ENCODE assay signal across 28 mouse cellular contexts in genomic region chr13:52600015-52600643, GRCm38 (mm10). TPM values are rescaled to one million over a fixed set of nuclear protein-coding genes. Genes with fewer than 3 reads are reported as not detected.
DNase-seq lines count a peak whose midpoint lies in the region; ATAC-seq and TF ChIP-seq lines count a peak whose summit lies in the region.
"Had no signal": no experiment of that assay in that cellular context is flagged by ENCODE, and none has a peak within 500 bp of the region (broad histone marks: within the 10 kb centered on the region; RNA-seq: fewer than 3 reads in every experiment).

No protein-coding gene starts in this region.

- H3K27me3 ChIP-seq in megakaryocyte, embryonic 14.5 days (replicated peaks) = no peaks in the 10 kb centered on the region
- no peaks in the 10 kb centered on the region for H3K27me3 ChIP-seq in midbrain, embryonic 11.5 days (ENCODE audit: control insufficient read depth, insufficient read depth, low read length)
- H3K27me3 ChIP-seq: embryonic facial prominence, embryonic 13.5 days; forebrain, embryonic 12.5 days; heart, embryonic 15.5 days; limb, embryonic 12.5 days; liver, embryonic 13.5 days; midbrain, embryonic 15.5 days had no signal

- no peak for TF ChIP-seq CTCF in bone marrow macrophage, adult 2 months (IDR thresholded peaks at IDR 0.05; ENCODE audit: low read depth, low read length)

- H3K4me2 ChIP-seq in midbrain, embryonic 11.5 days = no peak overlapping the region
- H3K4me2 ChIP-seq: embryonic facial prominence, embryonic 13.5 days; forebrain, embryonic 12.5 days; heart, embryonic 15.5 days; hindbrain, embryonic 14.5 days; limb, embryonic 12.5 days; liver, embryonic 13.5 days; lung, embryonic 14.5 days; midbrain, embryonic 15.5 days had no signal

- H3K27ac ChIP-seq in bone marrow macrophage, adult 2 months (ENCODE audit: insufficient read depth, low read depth, low read length) = peak overlapping the region; percentile 65
- H3K27ac ChIP-seq in midbrain, embryonic 11.5 days (ENCODE audit: low read depth, low read length) = no peak overlapping the region
- H3K27ac ChIP-seq: embryonic facial prominence, embryonic 13.5 days; forebrain, embryonic 12.5 days; heart, embryonic 15.5 days; hindbrain, embryonic 14.5 days; limb, embryonic 12.5 days; liver, embryonic 13.5 days; midbrain, embryonic 15.5 days had no signal

- ATAC-seq in megakaryocyte, adult 5-6 weeks (ENCODE audit: poor library complexity, severe bottlenecking) = no peak
- ATAC-seq in monocyte, adult 5-6 weeks (replicated peaks; ENCODE audit: insufficient number of reproducible peaks, low FRiP score, low TSS enrichment, poor library complexity, severe bottlenecking) = peak; percentile 37
- ATAC-seq in midbrain, embryonic 11.5 days (ENCODE audit: low FRiP score) = no peak
- ATAC-seq: midbrain, embryonic 15.5 days had no signal

- H3K4me3 ChIP-seq in megakaryocyte, embryonic 14.5 days (replicated peaks) = peak overlapping the region; percentile 47
- no peak overlapping the region for H3K4me3 ChIP-seq in bone marrow macrophage, adult 2 months (ENCODE audit: insufficient read depth, low read length)
- no peak overlapping the region for H3K4me3 ChIP-seq in midbrain, embryonic 11.5 days (ENCODE audit: low read depth, low read length)
- H3K4me3 ChIP-seq: embryonic facial prominence, embryonic 13.5 days; erythroblast, embryonic 14.5 days; forebrain, embryonic 12.5 days; heart, embryonic 15.5 days; limb, embryonic 12.5 days; liver, embryonic 13.5 days; midbrain, embryonic 15.5 days; myocyte had no signal

- peaks cover 97% of the 10 kb centered on the region for H3K4me1 ChIP-seq in megakaryocyte, embryonic 14.5 days
- H3K4me1 ChIP-seq in bone marrow macrophage, adult 2 months (ENCODE audit: control insufficient read depth, insufficient read depth, low read length) = peaks cover 64% of the 10 kb centered on the region
- no peaks in the 10 kb centered on the region for H3K4me1 ChIP-seq in midbrain, embryonic 11.5 days (ENCODE audit: control insufficient read depth, insufficient read depth, low read length)
- H3K4me1 ChIP-seq: embryonic facial prominence, embryonic 13.5 days; limb, embryonic 12.5 days had no signal

- no peaks in the 10 kb centered on the region for H3K9me3 ChIP-seq in megakaryocyte, embryonic 14.5 days
- H3K9me3 ChIP-seq in midbrain, embryonic 11.5 days (ENCODE audit: control insufficient read depth, low read length) = no peaks in the 10 kb centered on the region
- H3K9me3 ChIP-seq: embryonic facial prominence, embryonic 13.5 days; forebrain, embryonic 12.5 days; heart, embryonic 15.5 days; liver, embryonic 13.5 days; midbrain, embryonic 15.5 days had no signal

- H3K9ac ChIP-seq in midbrain, embryonic 11.5 days (ENCODE audit: low read length) = no peak overlapping the region
- H3K9ac ChIP-seq: embryonic facial prominence, embryonic 13.5 days; forebrain, embryonic 12.5 days; heart, embryonic 15.5 days; hindbrain, embryonic 14.5 days; limb, embryonic 12.5 days; liver, embryonic 13.5 days; lung, embryonic 14.5 days; midbrain, embryonic 15.5 days had no signal

- H3K36me3 ChIP-seq in megakaryocyte, embryonic 14.5 days (replicated peaks; ENCODE audit: low read length) = peaks cover 93% of the 10 kb centered on the region
- H3K36me3 ChIP-seq in midbrain, embryonic 11.5 days (ENCODE audit: control insufficient read depth, insufficient read depth, low read length) = no peaks in the 10 kb centered on the region
- H3K36me3 ChIP-seq: embryonic facial prominence, embryonic 13.5 days; forebrain, embryonic 12.5 days; heart, embryonic 15.5 days; limb, embryonic 12.5 days; liver, embryonic 13.5 days; midbrain, embryonic 15.5 days had no signal

- 67% methylated on average over 4 of the region's 4 CpGs for WGBS in midbrain, embryonic 11.5 days

- no peak for TF ChIP-seq POLR2A in bone marrow macrophage, adult 2 months (IDR thresholded peaks at IDR 0.05; ENCODE audit: borderline replicate concordance, low read depth, low read length)

- peak; percentile 60 to 66 for DNase-seq in B cell, adult 2 months
- DNase-seq in thymus, postnatal 0 days (ENCODE audit: low spot score) = no peak
- DNase-seq in midbrain, embryonic 11.5 days (ENCODE audit: low spot score, missing footprints) = no peak
- no peak for DNase-seq in adrenal gland, postnatal 4 days (ENCODE audit: low spot score in 2 of 2)
- DNase-seq: adrenal gland, postnatal 36 days; cerebellum, adult 18-20 months; cerebellum, postnatal 25 days; embryo, embryonic 11 days; heart, postnatal 36 days; kidney, adult 8-10 months; kidney, postnatal 25 days; liver, embryonic 13.5 days; lung, embryonic 14.5 days; lung, postnatal 36 days; right cerebral cortex, adult 18-20 months; right cerebral cortex, postnatal 4 days had no signal

RNA-seq across cellular contexts. Expression of gene Syk, which starts 17.2 kb away (rescaled TPM):
- polyA plus RNA-seq in megakaryocyte, embryonic 14.5 days (2012; ENCODE audit: insufficient read depth, low replicate concordance) = 33.3 and 55.7 TPM in 2 replicates
- 87.8 and 90.2 TPM in 2 replicates for total RNA-seq in megakaryocyte, adult 5-6 weeks (2015)
- 157 and 178 TPM in 2 replicates for total RNA-seq in megakaryocyte, adult 5-6 weeks (2017)
- polyA plus RNA-seq in bone marrow macrophage, adult 2 months (2012; ENCODE audit: insufficient read depth, insufficient read length, missing spikeins) = 182 and 184 TPM in 2 replicates
- total RNA-seq in monocyte, adult 5-6 weeks (2017) = 284 to 318 TPM (median 288 TPM) in 3 replicates
- 7.6 and 8.9 TPM in 2 replicates for polyA plus RNA-seq in thymus, postnatal 0 days (2015; fragmentation: Nextera tagmentation; extraction: Ambion mirVana)
- 2.1 and 2.3 TPM in 2 replicates for polyA plus RNA-seq in midbrain, embryonic 11.5 days (2014; fragmentation: Nextera tagmentation; extraction: Ambion mirVana)
- 1 to 10 TPM; 6.9 to 8.7 TPM for total RNA-seq in adrenal gland, postnatal 4 days (2021)

Comparison
In these comparisons a context has a peak if more than half of its experiments do, and no peak if none do; other contexts are left out.
1. DNase-seq: peak in B cell, adult 2 months (2 of 2); none in thymus, postnatal 0 days (single experiment), midbrain, embryonic 11.5 days (single experiment) and adrenal gland, postnatal 4 days (0 of 2).